Mouse (Mus musculus) natural killer cell, adult 2 months (primary cell): Measurements from ENCODE around the gene Vmn2r36.
"Not testable (repeated sequence)": the region's sequence is repeated elsewhere in the genome, so short reads cannot be mapped to it uniquely, and the experiment has no call there.

Experiments used
- DNase-seq, 2 experiments: peaks; one replicate each; pipeline ENCODE4 v3.0.0; 2022; ENCODE audit warnings: low spot score in 2 of 2

Gene Vmn2r36

DNA sequence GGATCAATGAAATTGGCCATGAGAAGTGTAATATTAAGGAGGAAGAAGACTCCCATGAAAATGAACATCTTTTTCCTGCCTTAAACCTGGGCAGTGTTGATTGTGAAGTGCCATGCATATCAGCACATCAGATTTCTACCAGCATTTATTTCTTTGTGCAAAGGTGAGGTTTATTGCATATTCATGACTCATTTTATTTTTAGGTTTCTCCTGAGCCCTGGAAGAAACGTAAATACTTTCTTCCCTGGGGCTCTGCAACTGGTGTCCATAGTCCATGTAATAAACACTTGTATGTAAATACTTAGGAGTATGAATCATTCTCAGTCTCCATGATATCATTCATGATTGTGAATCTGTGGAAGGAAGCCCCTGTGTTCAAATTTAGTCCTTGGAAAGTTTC lies at the start of gene Vmn2r36:
Vmn2r36 (minus strand) TSS at position 101 of the 400 bp plus-strand sequence.
- not testable (repeated sequence) for DNase-seq
